Mouse (Mus musculus): ENCODE data around the gene Dip2b.

Gene Dip2b

DNA sequence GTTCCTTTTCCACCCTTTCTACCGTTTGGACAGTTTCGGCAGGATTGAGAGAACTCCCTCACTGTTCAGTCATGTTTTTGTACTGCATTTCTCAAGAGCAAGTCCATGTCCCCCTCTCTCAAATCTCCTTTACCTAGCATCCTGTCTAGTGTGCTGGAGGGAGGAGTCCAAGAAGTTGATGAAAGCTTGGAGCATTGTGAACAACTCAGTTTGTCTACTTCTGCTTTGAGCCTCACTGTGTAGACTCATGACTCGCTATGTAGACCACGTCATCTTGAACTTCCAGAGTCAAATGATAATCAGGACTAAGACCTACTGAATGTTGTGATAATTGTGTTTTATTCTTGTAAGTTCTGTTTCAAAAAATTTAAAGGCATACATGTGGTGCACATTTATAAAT is 46.4 kb downstream of the Dip2b start:
- DNase-seq (ENCODE audit: low spot score): no peak

- DNase-seq (ENCODE audit: low spot score): no peak
Measured at GRCm38 (mm10) chr15:100088021-100088420, 49.6 kb downstream of the Dip2b start.

GRCm38 (mm10) chr15:100089645-100090053 is 51.2 kb downstream of the Dip2b start:
- DNase-seq (ENCODE audit: low spot score): no peak

- no peak for DNase-seq (ENCODE audit: low spot score)
Measured at GRCm38 (mm10) chr15:100091818-100092217, 53.4 kb downstream of the Dip2b start.

DNA sequence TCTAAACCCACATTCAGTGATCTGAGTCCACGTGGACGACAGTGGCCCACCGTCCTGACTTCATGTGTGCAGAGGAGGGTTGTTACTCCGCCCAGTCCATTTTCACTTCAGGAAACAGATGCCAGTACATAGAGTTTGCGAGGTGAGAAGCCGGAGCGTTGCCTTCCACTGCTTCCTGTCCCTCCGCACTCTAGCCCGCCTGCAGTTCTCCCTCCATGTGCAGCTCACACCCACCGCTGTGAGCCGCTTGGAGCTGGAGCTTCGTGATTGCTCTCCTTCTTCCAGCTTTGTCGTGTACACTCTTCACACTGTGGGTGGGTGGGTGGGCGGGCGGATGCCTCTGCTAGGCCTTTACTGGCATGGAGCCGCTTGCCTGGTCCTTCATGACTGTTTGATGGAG is 53.8 kb downstream of the Dip2b start:
- DNase-seq (ENCODE audit: low spot score): no peak

DNA sequence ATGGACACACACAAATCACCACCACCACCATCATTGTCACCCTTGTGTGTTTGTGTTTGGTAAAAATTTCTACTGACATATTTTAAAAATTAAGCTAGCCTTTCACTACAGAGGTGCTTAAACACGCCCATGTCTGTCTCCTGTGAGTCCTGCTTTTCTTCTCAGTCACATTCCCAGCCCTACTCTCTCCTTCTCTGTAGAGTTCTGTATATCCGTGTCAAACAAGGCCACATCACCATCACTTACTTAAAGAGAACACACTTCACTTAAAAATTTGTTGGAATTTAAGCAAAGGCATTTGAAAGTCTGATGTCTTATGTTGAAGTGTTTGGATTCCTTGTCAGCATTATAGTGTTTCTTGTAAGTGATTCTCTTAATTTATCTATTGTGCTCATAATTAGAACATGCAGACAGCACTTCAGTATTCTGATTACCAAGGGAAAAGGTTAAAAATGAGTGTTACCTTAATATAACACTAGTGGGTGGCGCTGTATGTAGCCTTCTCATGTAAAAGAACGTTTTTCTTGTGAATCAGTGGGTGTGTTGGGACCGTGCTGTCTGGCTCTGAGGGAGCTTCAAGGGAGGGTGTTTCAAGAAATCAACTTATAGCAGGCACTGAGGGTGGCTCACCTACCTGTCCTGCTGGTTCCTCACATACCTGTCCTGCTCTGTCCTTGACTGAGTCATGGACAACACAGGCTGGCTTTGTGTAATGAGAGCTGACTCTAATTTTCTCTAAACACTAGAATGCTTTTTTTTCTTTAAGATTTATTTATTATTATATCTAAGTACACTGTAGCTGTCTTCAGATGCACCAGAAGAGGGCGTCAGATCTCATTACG is 58.3 kb downstream of the Dip2b start:
- no peak for DNase-seq (ENCODE audit: low spot score)

DNA sequence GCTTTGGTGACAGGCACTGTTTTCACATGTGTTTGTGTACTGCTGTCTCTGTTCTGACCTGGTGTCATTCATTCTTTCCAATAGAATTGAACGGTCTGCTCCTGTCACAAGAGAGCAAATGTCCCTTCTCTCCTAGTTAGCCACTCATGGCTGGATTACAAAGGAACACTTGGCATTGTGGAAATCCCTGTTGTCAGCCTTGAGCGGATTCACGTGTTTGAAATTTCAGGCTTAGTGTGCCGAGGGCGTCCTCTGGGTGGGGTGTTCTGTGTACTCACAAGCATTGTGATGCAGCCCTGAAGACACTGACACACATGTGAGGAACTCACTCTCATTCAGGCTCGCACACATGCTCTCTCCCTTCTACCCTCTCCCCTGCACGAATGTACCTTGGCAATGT is 61.9 kb downstream of the Dip2b start:
- DNase-seq (ENCODE audit: low spot score): no peak

DNA sequence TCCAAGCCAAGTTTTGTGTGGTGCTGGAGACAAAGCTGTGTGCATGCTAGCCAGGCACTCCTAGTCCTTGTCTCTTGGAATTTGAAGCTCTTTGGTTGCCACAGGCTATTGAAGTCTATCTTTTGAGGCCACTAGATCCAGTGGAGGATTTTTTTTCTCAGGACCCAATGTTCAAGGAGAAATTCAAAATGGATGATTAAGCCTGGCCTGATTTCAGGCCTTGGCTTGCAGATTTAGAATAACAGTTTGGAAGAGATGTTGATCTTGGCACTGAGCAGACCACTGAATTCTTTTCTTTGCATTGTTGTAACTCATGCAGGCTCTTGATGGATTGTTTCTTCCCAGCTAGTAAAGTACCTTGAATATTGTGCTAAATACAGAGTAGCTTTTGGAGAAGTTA is 62.7 kb downstream of the Dip2b start:
- no peak for DNase-seq (ENCODE audit: low spot score)

GRCm38 (mm10) chr15:100104126-100104525 is 65.7 kb downstream of the Dip2b start:
- DNase-seq (ENCODE audit: low spot score): no peak

DNA sequence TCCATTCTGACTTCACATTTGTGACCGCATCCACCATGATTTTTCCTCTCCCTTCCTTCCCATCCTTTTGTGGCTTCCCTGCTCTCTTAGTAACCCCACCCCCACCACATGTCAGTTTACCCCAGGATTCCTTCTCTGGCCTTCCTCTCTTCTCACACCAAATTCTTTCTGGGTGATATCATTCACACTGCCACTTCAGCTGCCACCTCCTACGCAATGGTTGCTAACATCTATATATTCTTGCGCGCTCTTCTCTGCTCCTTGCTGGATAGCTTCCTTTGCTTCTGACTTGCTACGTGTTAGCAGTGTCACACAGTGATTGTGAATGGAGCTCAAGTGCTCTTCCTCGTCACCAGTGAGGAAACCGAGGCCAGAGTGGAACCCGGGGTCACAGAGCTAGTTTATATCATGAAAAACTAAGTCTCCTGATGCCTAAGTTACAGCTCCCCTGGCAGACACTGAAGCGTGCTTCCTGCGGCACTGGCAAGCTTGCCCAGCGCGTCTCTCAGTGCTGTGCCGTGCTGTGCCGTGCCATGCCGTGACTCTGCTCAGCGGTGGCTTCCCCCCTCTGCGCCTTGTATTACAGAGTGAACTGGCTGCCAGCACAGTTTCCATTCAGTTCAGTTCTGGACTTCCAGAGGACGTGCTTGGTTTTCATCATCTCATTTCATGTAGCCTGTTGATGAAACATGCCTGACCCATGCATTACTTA is 69.8 kb downstream of the Dip2b start:
- no peak for DNase-seq (ENCODE audit: low spot score)

- DNase-seq (ENCODE audit: low spot score): no peak
Measured at GRCm38 (mm10) chr15:100109916-100110315, 71.5 kb downstream of the Dip2b start.

DNA sequence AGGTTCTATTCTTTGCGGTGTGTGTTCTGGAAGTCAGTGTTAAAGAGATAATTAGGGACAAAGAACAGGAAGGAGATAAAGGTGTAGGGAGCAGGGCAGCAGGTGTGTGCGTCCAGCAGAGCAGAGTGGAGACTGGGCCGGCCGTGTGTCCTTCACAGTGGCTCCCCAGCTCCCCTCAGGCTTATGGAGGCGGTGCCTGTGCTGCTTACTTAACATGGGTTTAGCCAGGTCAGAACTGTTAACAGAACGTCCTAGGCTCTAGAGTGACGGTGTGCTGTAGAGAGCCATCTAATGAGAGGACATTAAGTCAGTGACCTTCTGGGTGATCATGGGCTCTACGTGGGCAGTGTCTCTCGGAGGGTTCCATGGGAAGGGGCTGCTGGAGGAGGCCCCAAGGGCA is 73.4 kb downstream of the Dip2b start:
- no peak for DNase-seq (ENCODE audit: low spot score)

DNA sequence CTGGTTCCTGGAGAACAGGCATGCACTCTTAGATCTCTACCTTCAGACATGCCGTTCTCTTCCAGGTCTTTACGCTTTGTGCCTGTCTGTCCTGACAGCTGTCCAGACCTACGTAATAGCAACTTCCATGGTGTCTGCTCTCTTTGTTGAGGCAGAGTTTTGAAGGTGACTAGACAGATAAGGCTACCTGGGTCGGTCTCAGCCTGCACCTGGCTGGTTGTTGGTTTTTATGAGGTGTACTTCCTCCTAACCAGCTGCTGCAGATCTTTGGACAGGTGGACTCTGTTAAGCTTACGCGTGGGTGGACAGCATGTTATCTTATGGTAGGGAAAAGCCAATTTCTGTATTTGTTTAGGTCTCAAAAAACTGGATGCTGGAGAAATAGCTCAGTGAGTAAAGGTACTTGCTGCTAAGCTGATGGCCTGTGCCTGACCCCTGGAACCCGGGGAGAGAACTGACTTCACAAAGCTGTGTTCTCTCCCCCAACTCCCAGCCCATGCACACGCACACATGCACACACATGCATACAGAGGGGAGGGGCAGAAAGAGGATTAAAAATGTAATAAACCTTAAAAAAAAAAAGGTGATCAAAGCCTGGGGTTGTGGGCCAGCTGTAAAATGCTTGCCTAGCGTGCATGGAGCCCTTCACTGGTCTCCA is 74.0 kb downstream of the Dip2b start:
- no peak for DNase-seq (ENCODE audit: low spot score)

DNA sequence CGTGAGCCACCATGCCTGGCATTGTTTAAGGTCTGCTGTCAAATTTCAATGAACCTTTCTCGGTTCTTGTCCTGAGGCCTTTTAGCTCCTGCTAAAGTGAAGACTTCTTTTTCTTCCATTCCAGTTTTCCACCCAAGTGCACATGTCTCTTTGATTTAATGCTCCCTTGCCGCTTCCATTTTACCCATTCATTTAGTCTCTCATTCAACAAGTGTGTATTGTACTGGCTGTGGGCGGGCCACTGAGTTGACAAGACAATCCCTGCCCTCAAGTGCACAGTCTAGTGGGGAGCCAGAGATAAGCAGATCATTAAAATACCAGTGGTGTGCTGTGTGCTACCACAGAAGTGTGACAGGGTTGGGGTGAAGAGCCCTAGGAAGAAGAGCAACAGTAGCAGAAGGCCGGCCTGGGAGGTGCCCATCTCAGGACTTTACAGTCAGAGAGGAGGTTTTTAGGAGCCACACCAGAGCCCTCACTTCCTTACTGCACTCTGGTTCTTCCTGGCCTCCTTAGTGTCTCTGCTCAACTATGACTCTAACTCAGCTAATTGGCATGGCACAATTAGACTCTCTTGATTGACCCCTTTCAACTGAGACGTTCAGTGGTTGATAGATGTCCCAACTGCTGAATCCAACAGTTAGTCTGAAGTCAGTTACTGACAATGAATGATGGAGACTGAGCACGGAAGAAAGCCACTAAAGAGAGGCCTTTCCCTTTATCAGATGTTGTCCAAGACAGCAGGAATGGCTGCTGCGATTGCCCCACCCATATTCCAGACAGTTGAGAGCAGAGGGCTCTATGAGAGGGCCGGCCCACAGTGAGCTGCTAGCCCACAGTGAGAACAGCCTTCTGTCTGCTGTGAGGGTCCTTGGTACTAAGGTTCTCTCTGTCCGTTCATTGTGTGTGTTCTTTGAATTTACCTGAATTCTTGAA is 75.1 kb downstream of the Dip2b start:
- peak; percentile 17 for DNase-seq (ENCODE audit: low spot score)

DNA sequence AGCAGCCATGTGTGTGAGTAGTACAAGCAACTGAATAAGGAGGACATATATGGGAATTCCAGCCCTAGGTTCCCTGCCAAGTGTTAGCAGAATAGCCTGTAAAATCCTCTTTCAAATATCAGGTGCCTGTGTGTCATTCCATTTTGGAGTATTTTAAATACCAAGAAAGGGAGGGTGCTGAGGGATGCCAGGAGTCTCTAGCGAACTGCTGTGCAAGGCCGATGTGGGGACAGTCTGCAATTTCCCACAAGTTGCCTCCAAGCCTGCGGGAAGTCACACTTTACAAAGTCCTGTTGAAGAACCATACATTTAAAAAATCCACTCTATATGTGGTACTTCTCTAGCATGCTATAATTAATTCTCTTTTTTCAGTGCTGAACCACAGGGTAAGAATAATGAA is 77.0 kb downstream of the Dip2b start:
- DNase-seq (ENCODE audit: low spot score): no peak

GRCm38 (mm10) chr15:100116325-100116724 is 77.9 kb downstream of the Dip2b start:
- DNase-seq (ENCODE audit: low spot score): no peak

- no peak for DNase-seq (ENCODE audit: low spot score)
Measured at GRCm38 (mm10) chr15:100119225-100119788, 80.8 kb downstream of the Dip2b start.

DNA sequence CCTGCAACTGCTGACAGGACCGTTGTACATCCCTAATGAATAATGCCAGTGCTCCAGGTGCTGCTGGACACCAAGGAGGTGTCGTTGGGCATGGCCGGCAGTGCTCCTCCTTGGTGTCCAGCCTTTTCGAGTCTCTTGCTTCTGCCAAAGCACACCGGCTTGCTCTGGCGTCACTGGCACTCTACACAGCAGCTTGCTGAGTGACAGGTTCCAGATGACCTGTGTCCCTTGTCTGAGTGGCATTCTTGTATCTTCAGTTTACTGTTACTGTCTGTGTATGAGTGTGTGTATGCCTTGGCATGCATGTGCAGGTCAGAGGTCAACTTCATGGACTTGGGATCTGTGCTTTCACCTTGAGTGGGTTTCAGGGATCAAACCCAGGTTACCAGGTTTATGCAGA is 83.0 kb downstream of the Dip2b start:
- no peak for DNase-seq (ENCODE audit: low spot score)

GRCm38 (mm10) chr15:100123867-100124266 is 85.4 kb downstream of the Dip2b start:
- DNase-seq (ENCODE audit: low spot score): no peak

GRCm38 (mm10) chr15:100125245-100125644 is 86.8 kb downstream of the Dip2b start:
- DNase-seq (ENCODE audit: low spot score): no peak

DNA sequence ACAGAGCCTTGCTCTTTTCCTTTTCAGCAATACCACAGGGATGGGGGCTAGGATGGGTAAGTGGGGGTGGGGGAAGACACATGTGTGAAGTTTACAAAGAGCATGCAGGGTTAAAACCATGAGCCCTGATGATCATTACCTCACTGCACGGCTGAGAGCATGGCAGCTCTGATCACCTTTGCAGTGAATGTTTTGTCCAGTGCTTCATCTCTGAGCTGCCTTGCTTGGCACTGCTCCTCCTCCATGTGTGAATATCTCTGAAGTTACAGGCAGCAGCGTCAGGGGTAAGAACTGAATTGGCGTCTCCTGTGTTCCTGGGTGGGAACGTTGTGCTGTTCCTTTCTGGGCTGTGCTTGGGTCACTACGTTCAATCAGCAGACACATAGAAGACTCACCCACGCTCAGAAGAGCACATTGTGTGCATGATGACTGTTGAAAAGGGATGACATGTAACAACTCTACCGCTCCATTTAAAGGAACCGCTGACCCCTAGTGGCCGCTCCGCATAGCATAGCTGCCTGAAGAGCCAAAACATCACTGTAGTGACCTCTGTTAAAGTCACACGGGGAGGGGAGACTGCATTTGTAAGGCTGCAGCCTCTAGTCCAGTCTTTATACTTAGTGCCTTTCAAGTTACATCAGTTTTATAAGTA is 88.1 kb downstream of the Dip2b start:
- DNase-seq (ENCODE audit: low spot score): peak; percentile 61
